Mouse (Mus musculus) neural tube, embryonic 10.5 days (tissue): Measurements from ENCODE around the gene Pheta2.

Experiments
- DNase-seq: peaks from one replicate; pipeline ENCODE4 v3.0.0-alpha.2; 2017; ENCODE audit warnings: low spot score; ENCODE audit errors: extremely low spot score

The Pheta2 gene

DNA sequence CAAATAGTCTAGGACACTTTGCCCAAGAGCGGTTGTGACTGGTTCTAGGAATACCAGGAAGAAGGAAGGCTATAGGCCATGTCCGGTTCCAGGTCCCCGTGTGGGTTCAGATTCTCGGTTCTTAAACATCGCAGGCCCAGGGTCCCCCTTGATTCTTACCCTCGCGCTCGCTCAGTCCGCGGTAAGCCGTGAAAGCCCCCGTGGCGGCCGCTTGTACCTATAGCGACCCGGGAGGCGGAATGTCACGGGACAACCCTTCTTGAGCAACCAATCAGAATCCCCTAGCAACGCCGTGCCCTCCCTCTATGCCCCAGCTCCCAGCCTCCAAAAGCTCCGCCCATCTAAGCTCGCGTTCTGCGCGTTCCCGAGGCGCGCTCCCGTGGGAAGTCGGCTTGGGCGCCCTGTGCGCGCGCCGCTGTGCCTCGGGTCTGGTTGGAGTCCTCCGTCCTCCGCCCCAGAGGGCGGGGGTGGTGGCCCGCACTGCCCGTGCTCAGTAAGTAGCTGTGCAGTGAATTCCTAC lies at the start of gene Pheta2, which contains the start of the genes Naga and Smdt1:
Pheta2 (plus strand) TSS at position 350 of the 520 bp plus-strand sequence.
Naga (minus strand) TSS at position 333 of the 520 bp plus-strand sequence.
Smdt1 (plus strand) TSS at position 367 of the 520 bp plus-strand sequence.
- peak; percentile 96 for DNase-seq

- DNase-seq, result no peak
Measured at GRCm38 (mm10) chr15:82290252-82290651, 48.5 kb upstream of the Pheta2 start.

DNA sequence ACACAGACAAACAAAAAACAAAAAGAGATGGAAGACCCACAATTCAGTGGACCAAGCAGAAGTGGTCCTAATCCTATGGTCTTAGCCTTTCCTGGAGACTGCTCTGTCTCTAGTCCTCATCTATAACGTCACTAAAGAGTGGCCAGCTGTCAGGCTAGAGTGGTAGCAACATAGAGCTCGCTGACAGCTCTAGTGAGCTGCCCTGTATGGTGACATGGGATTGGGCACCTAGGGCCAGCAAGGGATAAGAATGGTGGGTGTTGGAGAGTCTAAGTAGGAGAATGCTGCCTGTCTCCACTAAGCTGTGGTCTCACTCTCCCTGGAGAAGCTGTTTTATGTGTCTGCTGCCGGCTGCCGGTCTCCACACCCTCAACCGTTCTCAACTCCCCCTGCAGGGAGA lies 45.9 kb upstream of the Pheta2 start:
- no peak for DNase-seq

DNA sequence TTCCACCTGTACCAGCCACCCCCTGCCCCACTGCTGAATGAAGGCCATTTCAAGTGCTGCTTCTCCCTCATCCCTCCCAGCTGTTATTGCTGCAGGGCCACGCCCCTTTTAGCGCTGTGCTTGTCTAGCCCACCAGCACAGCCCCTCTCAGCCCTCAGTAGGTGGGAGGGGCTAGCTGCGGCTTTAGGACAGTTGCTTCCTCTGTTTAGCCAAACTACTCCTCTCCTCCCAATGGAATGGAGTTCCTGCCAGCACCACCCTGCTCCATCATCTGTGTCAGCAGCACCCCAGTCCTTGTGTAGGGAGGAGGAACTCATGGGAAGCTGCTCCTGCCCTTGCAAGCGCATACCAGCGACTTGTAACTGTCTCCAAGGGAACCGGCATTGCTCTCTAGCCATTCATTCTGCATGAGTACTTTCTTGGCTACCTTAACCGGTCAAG lies 45.5 kb upstream of the Pheta2 start:
- DNase-seq, result peak; percentile 57

DNA sequence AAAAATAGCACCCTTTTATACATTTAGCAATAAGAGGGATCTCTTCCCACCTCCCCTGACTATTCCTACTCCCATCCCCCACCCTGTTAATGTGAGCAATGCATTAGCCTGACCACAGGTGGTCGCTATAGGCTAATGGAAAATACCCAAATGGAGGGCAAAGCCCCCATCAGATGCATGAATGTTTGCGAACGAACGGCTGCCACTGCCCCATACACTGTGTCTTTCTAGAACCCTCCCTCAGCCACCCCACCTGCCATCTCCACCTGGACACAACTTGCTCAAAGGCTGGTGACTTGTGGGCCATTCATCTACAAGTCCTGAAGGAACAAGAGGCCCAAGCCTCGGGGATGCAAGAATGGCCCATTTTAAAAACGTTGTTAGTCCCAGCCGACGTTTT lies 44.7 kb upstream of the Pheta2 start:
- DNase-seq, result no peak

DNA sequence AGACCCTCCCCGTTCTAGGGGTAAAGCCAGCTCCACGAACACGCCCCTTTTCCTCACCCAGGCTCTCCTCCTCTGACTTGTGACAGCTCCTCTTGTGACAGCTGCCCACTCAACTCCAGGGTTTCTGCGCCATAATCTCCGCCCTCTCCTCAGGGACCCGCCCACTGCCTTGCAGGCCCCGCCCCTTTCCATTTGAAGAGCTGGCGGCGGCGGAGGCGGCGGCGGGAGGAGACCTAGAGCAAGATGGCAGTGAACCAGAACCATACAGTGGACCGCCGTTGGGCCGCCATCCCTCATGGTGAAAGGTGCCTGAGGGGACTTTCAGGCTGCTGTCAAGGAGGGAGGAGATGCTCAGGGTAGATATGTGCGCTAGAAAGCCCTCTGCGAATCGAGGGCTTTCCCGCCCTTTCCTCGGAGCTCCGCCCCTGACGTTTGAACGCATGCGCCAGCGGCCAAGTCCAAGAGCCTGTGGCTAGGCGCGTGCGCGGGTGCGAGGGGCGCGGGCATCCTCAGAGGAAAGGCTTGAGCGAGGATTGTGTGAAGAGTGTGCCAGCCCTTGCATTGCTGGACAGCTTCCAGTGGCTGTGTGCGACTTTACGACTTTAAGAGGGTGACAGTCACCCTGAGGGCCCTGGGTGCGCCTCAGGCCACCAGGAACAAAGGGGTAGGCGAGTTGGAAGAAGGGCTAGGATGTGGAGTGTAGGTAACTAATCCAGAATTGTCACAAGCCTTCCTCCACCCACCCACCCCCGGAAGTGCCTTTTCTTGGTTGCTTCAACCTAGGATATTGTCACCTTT lies 39.8 kb upstream of the Pheta2 start, which contains the start of gene Wbp2nl:
Wbp2nl (plus strand) TSS at position 191 of the 798 bp plus-strand sequence.
- peak; percentile 19 for DNase-seq

- DNase-seq, result no peak
Measured at GRCm38 (mm10) chr15:82307107-82307506, 31.6 kb upstream of the Pheta2 start.

DNA sequence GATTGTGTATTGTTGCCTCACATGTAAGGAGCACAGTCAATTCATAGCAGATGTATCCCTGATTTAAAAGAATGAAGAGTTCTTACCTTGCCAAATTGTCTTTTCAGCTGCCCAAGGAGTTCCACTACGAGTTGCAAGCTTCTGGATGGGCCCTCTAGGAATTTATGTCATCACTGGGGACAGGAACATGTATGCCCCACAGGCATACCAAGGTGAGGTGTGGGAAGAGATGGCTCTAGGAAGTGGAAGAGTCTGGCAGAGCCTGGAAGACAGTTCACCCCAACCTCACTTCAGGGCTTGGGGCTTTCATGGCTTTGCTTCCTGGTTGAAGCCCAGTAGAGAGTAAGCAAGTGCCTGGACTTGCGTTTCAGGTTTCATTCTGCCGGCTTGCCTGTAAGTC lies 30.3 kb upstream of the Pheta2 start:
- DNase-seq, result no peak

- DNase-seq, result no peak
Measured at GRCm38 (mm10) chr15:82317839-82318238, 20.9 kb upstream of the Pheta2 start.

GRCm38 (mm10) chr15:82319613-82320012 lies 19.1 kb upstream of the Pheta2 start:
- DNase-seq, result no peak

DNA sequence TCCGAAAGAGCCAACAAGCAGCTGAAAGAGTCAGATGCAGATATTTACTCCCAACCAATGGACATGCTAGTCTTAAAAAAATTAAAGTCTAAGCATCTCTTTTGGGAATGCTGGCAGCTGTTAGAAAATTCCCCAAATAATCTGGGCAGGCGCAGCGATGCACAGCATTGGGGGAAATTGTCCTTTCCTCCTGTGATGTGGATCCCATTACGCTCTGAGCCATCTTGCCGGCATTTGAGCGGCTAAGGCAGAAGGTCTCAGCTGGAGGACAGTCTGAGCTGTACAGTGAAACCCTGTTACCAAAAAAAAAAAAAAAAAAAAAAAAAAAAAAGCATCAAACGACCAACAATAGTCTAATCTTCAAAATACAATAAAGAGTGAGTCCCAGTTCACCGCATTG lies 16.5 kb upstream of the Pheta2 start:
- DNase-seq, result no peak

- no peak for DNase-seq
Measured at GRCm38 (mm10) chr15:82325382-82325781, 13.4 kb upstream of the Pheta2 start.

DNA sequence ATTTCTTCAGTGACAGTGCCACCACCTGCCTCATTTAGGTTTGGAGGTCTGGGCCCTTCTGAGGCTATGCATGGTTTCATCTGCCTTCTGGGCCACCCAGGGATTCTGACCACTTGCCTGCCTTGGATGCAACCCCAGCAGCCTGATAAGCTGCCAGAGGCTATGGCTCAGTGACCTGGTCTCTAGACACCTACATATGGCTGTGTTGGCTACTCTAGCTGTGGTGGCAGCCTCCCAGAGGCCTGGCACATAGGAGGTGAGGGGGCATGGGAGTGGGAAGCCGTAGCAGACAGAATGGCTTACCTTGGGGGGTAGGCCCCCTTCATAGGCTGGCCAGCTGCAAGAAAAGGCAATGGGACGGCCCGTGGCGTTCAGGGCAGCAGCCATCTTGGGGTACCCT lies 3.5 kb upstream of the Pheta2 start:
- DNase-seq, result no peak

- no peak for DNase-seq
Measured at GRCm38 (mm10) chr15:82336629-82337028, 2.1 kb upstream of the Pheta2 start.

- DNase-seq, result no peak
Measured at GRCm38 (mm10) chr15:82337875-82338274, 867 bp upstream of the Pheta2 start.

DNA sequence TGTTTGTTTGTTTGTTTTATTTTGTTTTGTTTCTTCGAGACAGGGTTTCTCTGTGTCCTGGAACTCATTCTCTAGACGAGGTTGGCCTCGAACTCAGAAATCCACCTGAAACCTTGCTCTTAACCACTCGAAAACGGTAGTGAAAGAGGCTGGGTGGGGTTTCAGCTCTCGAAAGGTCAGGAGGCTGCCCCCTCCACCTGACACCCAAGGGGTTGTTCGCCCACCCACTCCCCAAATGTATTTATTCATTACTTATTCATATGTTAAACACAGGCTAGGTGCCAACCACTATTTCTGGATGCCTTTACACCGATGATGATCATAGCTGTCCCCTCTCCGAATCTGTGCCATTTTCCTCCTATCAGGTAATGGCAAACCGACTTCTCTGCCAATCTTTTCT lies 408 bp downstream of the Pheta2 start:
- DNase-seq, result no peak

DNA sequence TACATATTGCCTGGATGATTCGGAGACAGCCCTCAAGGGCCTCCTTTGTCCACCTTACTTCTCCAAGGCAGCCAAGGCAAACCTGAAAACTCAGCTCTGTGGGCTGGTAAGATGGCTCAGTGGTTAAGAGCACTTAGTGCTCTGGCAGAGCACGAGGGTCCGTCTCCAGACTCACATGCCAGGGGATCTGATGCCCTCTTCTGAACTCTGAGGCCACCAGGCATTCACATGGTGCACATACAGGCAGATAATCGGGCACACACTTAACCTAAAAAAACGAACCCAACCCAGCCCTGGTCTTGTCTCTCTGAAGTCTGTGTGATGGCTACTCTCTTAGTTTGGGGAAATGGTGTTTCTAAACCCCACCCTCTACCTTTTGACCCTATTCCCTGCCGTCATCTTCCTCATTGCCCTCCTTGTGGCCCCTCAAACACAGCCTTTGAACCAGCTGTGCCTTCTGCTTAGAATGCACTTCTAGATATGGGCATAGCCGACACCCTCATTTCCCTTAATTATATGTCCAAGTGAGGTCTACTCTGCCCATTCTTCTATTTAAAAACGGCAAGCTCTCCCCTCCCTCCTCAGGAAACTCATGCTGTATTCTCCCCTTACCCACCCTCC lies 1.0 kb downstream of the Pheta2 start:
- no peak for DNase-seq

GRCm38 (mm10) chr15:82340414-82341035 lies 1.8 kb downstream of the Pheta2 start:
- DNase-seq, result peak; percentile 34

GRCm38 (mm10) chr15:82341036-82341501 lies 2.3 kb downstream of the Pheta2 start:
- peak; percentile 61 for DNase-seq

GRCm38 (mm10) chr15:82341675-82342542 lies 3.2 kb downstream of the Pheta2 start:
- DNase-seq, result no peak

- DNase-seq, result no peak
Measured at GRCm38 (mm10) chr15:82342543-82342935, 3.8 kb downstream of the Pheta2 start.
